In genomic region chr13:34683270-34683669, GRCm38 (mm10) we compare ENCODE assay signal across 33 mouse cellular contexts. TPM values are rescaled to one million over a fixed set of nuclear protein-coding genes. Genes with fewer than 3 reads are reported as not detected.
DNase-seq lines count a peak whose midpoint lies in the region; ATAC-seq lines count a peak whose summit lies in the region.
"Had no signal": no experiment of that assay in that cellular context is flagged by ENCODE, and none has a peak within 500 bp of the region (broad histone marks: within the 10 kb centered on the region; RNA-seq: fewer than 3 reads in every experiment).

No protein-coding gene starts in this region.

- H3K4me2 ChIP-seq in heart, embryonic 15.5 days: no peak overlapping the region
- H3K4me2 ChIP-seq in heart, embryonic 11.5 days: no peak overlapping the region; the same call in 1 of the 2 replicates
- H3K4me2 ChIP-seq: embryonic facial prominence, embryonic 15.5 days; forebrain, embryonic 15.5 days; kidney, embryonic 15.5 days; limb, embryonic 15.5 days had no signal

- H3K4me1 ChIP-seq in heart, embryonic 15.5 days (replicated peaks): peaks cover 11% of the 10 kb centered on the region
- peaks cover 7% of the 10 kb centered on the region; the same call in 1 of the 2 replicates for H3K4me1 ChIP-seq in heart, embryonic 11.5 days (ENCODE audit: control insufficient read depth, insufficient read depth, low read length)
- H3K4me1 ChIP-seq: forebrain, embryonic 15.5 days had no signal

- DNase-seq in 3134 (ENCODE audit: extremely low read depth, insufficient read length, low spot score) (peak; percentile 84), A20 (ENCODE audit: low read depth, low spot score) (peak; percentile 36)
- DNase-seq in brain, adult 2 months (ENCODE audit: low read depth, low spot score): peak; percentile 3
- no peak for DNase-seq in right cerebral cortex, postnatal 4 days
- DNase-seq: adrenal gland, postnatal 25 days; cerebellum, adult 11 months; cerebellum, adult 9-11 months; gastrocnemius, postnatal 10 days; kidney, postnatal 36 days; lung, postnatal 4 days; thymus, adult 18-20 months; thymus, postnatal 36 days had no signal

- WGBS in heart, embryonic 15.5 days: 56% methylated on average over 9 of the region's 9 CpGs
- WGBS in heart, embryonic 11.5 days (ENCODE audit: insufficient replicate concordance): 68% methylated on average over 9 of the region's 9 CpGs

- H3K27me3 ChIP-seq in heart, embryonic 15.5 days: no peaks in the 10 kb centered on the region
- no peaks in the 10 kb centered on the region for H3K27me3 ChIP-seq in heart, embryonic 11.5 days (ENCODE audit: control insufficient read depth, insufficient read depth, low read length)
- H3K27me3 ChIP-seq: embryonic facial prominence, embryonic 15.5 days; forebrain, embryonic 15.5 days; kidney, embryonic 15.5 days; limb, embryonic 15.5 days had no signal

- no peaks in the 10 kb centered on the region for H3K36me3 ChIP-seq in heart, embryonic 15.5 days
- H3K36me3 ChIP-seq in heart, embryonic 11.5 days (ENCODE audit: control insufficient read depth, insufficient read depth, low read length): no peaks in the 10 kb centered on the region
- H3K36me3 ChIP-seq: embryonic facial prominence, embryonic 15.5 days; forebrain, embryonic 15.5 days; kidney, embryonic 15.5 days; limb, embryonic 15.5 days had no signal

- H3K9me3 ChIP-seq in heart, embryonic 15.5 days (replicated peaks): no peaks in the 10 kb centered on the region
- H3K9me3 ChIP-seq in heart, embryonic 11.5 days (replicated peaks; ENCODE audit: control insufficient read depth, low read length): no peaks in the 10 kb centered on the region
- H3K9me3 ChIP-seq: embryonic facial prominence, embryonic 15.5 days; forebrain, embryonic 15.5 days; kidney, embryonic 15.5 days; limb, embryonic 15.5 days had no signal

- H3K9ac ChIP-seq in heart, embryonic 15.5 days: no peak overlapping the region
- H3K9ac ChIP-seq in heart, embryonic 11.5 days (ENCODE audit: low read depth, low read length): no peak overlapping the region
- H3K9ac ChIP-seq: embryonic facial prominence, embryonic 15.5 days; forebrain, embryonic 15.5 days; kidney, embryonic 15.5 days; limb, embryonic 15.5 days; liver, embryonic 14.5 days had no signal

- H3K27ac ChIP-seq in heart, embryonic 15.5 days: 0 out of 2 replicates have a peak overlapping the region, but pooled peaks have one; percentile 5
- no peak overlapping the region for H3K27ac ChIP-seq in heart, embryonic 11.5 days (ENCODE audit: low read depth, low read length)
- H3K27ac ChIP-seq: embryonic facial prominence, embryonic 15.5 days; forebrain, embryonic 15.5 days; hindbrain, postnatal 0 days; kidney, embryonic 15.5 days; left cerebral cortex, adult 2 months; limb, embryonic 15.5 days; liver, embryonic 14.5 days had no signal

- H3K4me3 ChIP-seq in heart, embryonic 15.5 days: no peak overlapping the region
- H3K4me3 ChIP-seq in heart, embryonic 11.5 days (ENCODE audit: low read depth, low read length): no peak overlapping the region
- H3K4me3 ChIP-seq: embryonic facial prominence, embryonic 15.5 days; forebrain, embryonic 15.5 days; kidney, embryonic 15.5 days; left cerebral cortex, adult 2 months; limb, embryonic 15.5 days had no signal

- ATAC-seq in heart, embryonic 15.5 days (replicated peaks; ENCODE audit: insufficient number of reproducible peaks, insufficient read depth, low FRiP score, low read depth): no peak
- no peak for ATAC-seq in heart, embryonic 11.5 days (replicated peaks; ENCODE audit: insufficient number of reproducible peaks, low FRiP score, low TSS enrichment)
- ATAC-seq in megakaryocyte, adult 5-6 weeks (ENCODE audit: poor library complexity, severe bottlenecking): no peak
- ATAC-seq: activated CD4-positive, CD25-positive, alpha-beta regulatory T cell, adult 4 months; CD4-positive, CD25-positive, alpha-beta regulatory T cell, adult 4 months; forebrain, embryonic 15.5 days; hindbrain, postnatal 0 days; intestine, postnatal 0 days; midbrain, embryonic 16.5 days had no signal

RNA-seq across cellular contexts. Expression of gene Pxdc1, which starts 30.0 kb away (rescaled TPM):
- 19.1 and 19.9 TPM in 2 replicates for polyA plus RNA-seq in heart, embryonic 15.5 days (2015; fragmentation: Nextera tagmentation; extraction: Ambion mirVana)
- 14.4 and 16.6 TPM in 2 replicates for polyA plus RNA-seq in heart, embryonic 11.5 days (2014; fragmentation: Nextera tagmentation; extraction: Ambion mirVana)
- 0.18 TPM in 1 of 2 replicates, not detected in the other for total RNA-seq in megakaryocyte, adult 5-6 weeks (2015)
- 0.12 TPM in 1 of 2 replicates, not detected in the other for total RNA-seq in megakaryocyte, adult 5-6 weeks (2017)
- total RNA-seq: common myeloid progenitor, adult 5-6 weeks; hematopoietic stem cell, adult 5-6 weeks had no signal

RNA-seq across cellular contexts. Expression of gene Fam50b, which starts 51.4 kb away (rescaled TPM):
- polyA plus RNA-seq in heart, embryonic 15.5 days (2015; fragmentation: Nextera tagmentation; extraction: Ambion mirVana): not detected in 2 replicates
- polyA plus RNA-seq in heart, embryonic 11.5 days (2014; fragmentation: Nextera tagmentation; extraction: Ambion mirVana): not detected in 2 replicates
- not detected in 2 replicates for total RNA-seq in megakaryocyte, adult 5-6 weeks (2015)
- total RNA-seq in megakaryocyte, adult 5-6 weeks (2017): not detected in 2 replicates
- total RNA-seq: adrenal gland, postnatal 25 days; common myeloid progenitor, adult 5-6 weeks; gastrocnemius, postnatal 10 days; hematopoietic stem cell, adult 5-6 weeks; hindbrain, postnatal 0 days; layer of hippocampus, adult 8-10 months; left cerebral cortex, adult 2 months; left cerebral cortex, postnatal 36 days had no signal
- polyA plus RNA-seq: activated CD4-positive, CD25-positive, alpha-beta regulatory T cell, adult 4 months; CD4-positive, CD25-positive, alpha-beta regulatory T cell, adult 4 months; forebrain, embryonic 15.5 days; kidney, embryonic 15.5 days; limb, embryonic 15.5 days; lung, embryonic 16.5 days; neural tube, embryonic 14.5 days; stomach, embryonic 16.5 days had no signal
